Mouse (Mus musculus): Measurements from ENCODE around the gene Gc.

The Gc gene

GRCm38 (mm10) chr5:89457554-89458062, at the start of gene Gc:
Gene Gc (minus strand): TSS chr5:89457898.
- no peak for DNase-seq

GRCm38 (mm10) chr5:89500182-89500581, 42.5 kb upstream of the Gc start:
- DNase-seq: peak; percentile 73

GRCm38 (mm10) chr5:89492560-89492959, 34.9 kb upstream of the Gc start:
- no peak for DNase-seq

- no peak for DNase-seq
Measured at GRCm38 (mm10) chr5:89470483-89470882, 12.8 kb upstream of the Gc start.

- no peak for DNase-seq
Measured at GRCm38 (mm10) chr5:89467886-89468285, 10.2 kb upstream of the Gc start.

- no peak for DNase-seq
Measured at GRCm38 (mm10) chr5:89467045-89467444, 9.3 kb upstream of the Gc start.

GRCm38 (mm10) chr5:89466275-89466674, 8.6 kb upstream of the Gc start:
- DNase-seq: no peak

- no peak for DNase-seq
Measured at GRCm38 (mm10) chr5:89461817-89462216, 4.1 kb upstream of the Gc start.

- peak; percentile 46 for DNase-seq
Measured at GRCm38 (mm10) chr5:89459591-89459990, 1.9 kb upstream of the Gc start.

- no peak for DNase-seq
Measured at GRCm38 (mm10) chr5:89458987-89459386, 1.3 kb upstream of the Gc start.

- peak; percentile 67 for DNase-seq
Measured at GRCm38 (mm10) chr5:89455526-89455925, 2.2 kb downstream of the Gc start.

GRCm38 (mm10) chr5:89450798-89451197, 6.9 kb downstream of the Gc start:
- peak; percentile 56 for DNase-seq

- DNase-seq: no peak
Measured at GRCm38 (mm10) chr5:89449325-89449724, 8.4 kb downstream of the Gc start.

- no peak for DNase-seq
Measured at GRCm38 (mm10) chr5:89447978-89448377, 9.7 kb downstream of the Gc start.

- DNase-seq: peak; percentile 37
Measured at GRCm38 (mm10) chr5:89444360-89444759, 13.3 kb downstream of the Gc start.

GRCm38 (mm10) chr5:89411536-89411935, 46.2 kb downstream of the Gc start:
- DNase-seq: no peak

GRCm38 (mm10) chr5:89407376-89408082, 50.2 kb downstream of the Gc start:
- peak; percentile 78 for DNase-seq

- DNase-seq: peak; percentile 63
Measured at GRCm38 (mm10) chr5:89405132-89405531, 52.6 kb downstream of the Gc start.

- no peak for DNase-seq
Measured at GRCm38 (mm10) chr5:89390405-89390804, 67.3 kb downstream of the Gc start.

GRCm38 (mm10) chr5:89384204-89384603, 73.5 kb downstream of the Gc start:
- DNase-seq: peak; percentile 30

- peak; percentile 26 for DNase-seq
Measured at GRCm38 (mm10) chr5:89381340-89381739, 76.4 kb downstream of the Gc start.

GRCm38 (mm10) chr5:89370140-89370539, 87.6 kb downstream of the Gc start:
- no peak for DNase-seq

- no peak for DNase-seq
Measured at GRCm38 (mm10) chr5:89368045-89368743, 89.5 kb downstream of the Gc start.
